Comparison of ENCODE assay signal across 8 mouse cellular contexts in the genomic region with DNA sequence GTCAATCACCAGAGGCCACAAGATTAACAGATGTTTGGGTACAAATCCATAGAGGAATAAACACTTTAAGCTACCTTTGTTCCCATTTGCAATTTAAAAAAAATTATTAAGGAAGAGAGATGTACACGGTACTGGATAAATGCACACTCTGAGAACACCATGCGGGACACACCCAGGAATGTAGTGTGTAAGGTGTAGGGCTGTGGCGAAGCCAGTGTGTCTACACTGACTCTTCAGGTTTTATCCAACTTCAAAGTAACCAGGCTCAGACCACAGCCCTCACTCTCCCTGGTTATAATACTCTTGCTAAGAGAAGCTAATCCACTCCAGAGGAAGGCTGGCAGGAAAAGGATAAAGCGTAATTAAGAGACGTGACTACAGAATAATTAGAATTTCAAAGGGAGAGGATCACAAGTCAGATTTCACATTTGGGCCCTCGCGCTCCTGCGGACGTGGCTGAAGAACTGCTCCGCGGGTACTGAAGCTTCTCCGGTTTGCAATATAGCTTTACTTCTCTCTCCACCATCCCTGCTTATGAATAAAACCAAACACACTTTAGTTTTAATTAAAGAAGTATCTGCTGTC.
A peak's percentile ranks its signal among the peaks of the same experiment; 100 is the strongest.
DNase-seq lines count a peak whose midpoint lies in the region; ATAC-seq lines count a peak whose summit lies in the region.

No protein-coding gene starts in this region.

- no peak overlapping the region for H3K9ac ChIP-seq in hindbrain, embryonic 12.5 days
- H3K9ac ChIP-seq in hindbrain, embryonic 16.5 days (ENCODE audit: low read depth, low read length): no peak overlapping the region
- H3K9ac ChIP-seq in embryonic facial prominence, embryonic 12.5 days: no peak overlapping the region
- H3K9ac ChIP-seq in intestine, embryonic 14.5 days (ENCODE audit: low read length): peak overlapping the region; percentile 23; the same call in 1 of the 2 replicates
- no peak overlapping the region for H3K9ac ChIP-seq in midbrain, embryonic 12.5 days (replicated peaks)

- peak overlapping the region; percentile 33; the same call in 1 of the 2 replicates for H3K4me2 ChIP-seq in hindbrain, embryonic 12.5 days (replicated peaks)
- H3K4me2 ChIP-seq in hindbrain, embryonic 16.5 days (ENCODE audit: low read length): no peak overlapping the region
- H3K4me2 ChIP-seq in embryonic facial prominence, embryonic 12.5 days (replicated peaks): peak overlapping the region; percentile 33; the same call in 1 of the 2 replicates
- peak overlapping the region; percentile 40 for H3K4me2 ChIP-seq in intestine, embryonic 14.5 days (ENCODE audit: low read length)
- peak overlapping the region; percentile 41 for H3K4me2 ChIP-seq in midbrain, embryonic 12.5 days (replicated peaks)

- no peak overlapping the region for H3K4me3 ChIP-seq in hindbrain, embryonic 12.5 days
- no peak overlapping the region for H3K4me3 ChIP-seq in hindbrain, embryonic 16.5 days (ENCODE audit: low read length)
- no peak overlapping the region for H3K4me3 ChIP-seq in embryonic facial prominence, embryonic 12.5 days
- H3K4me3 ChIP-seq in intestine, embryonic 14.5 days (ENCODE audit: low read depth, low read length): no peak overlapping the region
- peak overlapping the region; percentile 17; the same call in 1 of the 2 replicates for H3K4me3 ChIP-seq in midbrain, embryonic 12.5 days

- 43% methylated on average over 12 of the region's 12 CpGs for WGBS in hindbrain, embryonic 12.5 days
- WGBS in hindbrain, embryonic 16.5 days: 43% methylated on average over 12 of the region's 12 CpGs
- 35% methylated on average over 12 of the region's 12 CpGs for WGBS in embryonic facial prominence, embryonic 12.5 days
- 69% methylated on average over 12 of the region's 12 CpGs for WGBS in intestine, embryonic 14.5 days
- WGBS in midbrain, embryonic 12.5 days: 10% methylated on average over 12 of the region's 12 CpGs

- no peaks in the 10 kb centered on the region for H3K9me3 ChIP-seq in hindbrain, embryonic 12.5 days (replicated peaks)
- H3K9me3 ChIP-seq in hindbrain, embryonic 16.5 days (ENCODE audit: control insufficient read depth, low read length): no peaks in the 10 kb centered on the region
- H3K9me3 ChIP-seq in embryonic facial prominence, embryonic 12.5 days: no peaks in the 10 kb centered on the region
- H3K9me3 ChIP-seq in intestine, embryonic 14.5 days (ENCODE audit: control insufficient read depth, low read length): no peaks in the 10 kb centered on the region
- no peaks in the 10 kb centered on the region for H3K9me3 ChIP-seq in midbrain, embryonic 12.5 days

- no peaks in the 10 kb centered on the region for H3K27me3 ChIP-seq in hindbrain, embryonic 12.5 days
- no peaks in the 10 kb centered on the region for H3K27me3 ChIP-seq in hindbrain, embryonic 16.5 days (replicated peaks; ENCODE audit: control insufficient read depth, insufficient read depth, low read length)
- no peaks in the 10 kb centered on the region for H3K27me3 ChIP-seq in embryonic facial prominence, embryonic 12.5 days
- H3K27me3 ChIP-seq in intestine, embryonic 14.5 days (replicated peaks; ENCODE audit: control insufficient read depth, insufficient read depth, low read length): no peaks in the 10 kb centered on the region
- H3K27me3 ChIP-seq in midbrain, embryonic 12.5 days: peaks cover 79% of the 10 kb centered on the region

- peaks cover 43% of the 10 kb centered on the region for H3K4me1 ChIP-seq in hindbrain, embryonic 12.5 days
- peaks cover 21% of the 10 kb centered on the region for H3K4me1 ChIP-seq in hindbrain, embryonic 16.5 days (ENCODE audit: control insufficient read depth, insufficient read depth, low read depth, low read length)
- H3K4me1 ChIP-seq in embryonic facial prominence, embryonic 12.5 days: peaks cover 52% of the 10 kb centered on the region
- peaks cover 24% of the 10 kb centered on the region for H3K4me1 ChIP-seq in intestine, embryonic 14.5 days (replicated peaks; ENCODE audit: control insufficient read depth, insufficient read depth, low read length)
- H3K4me1 ChIP-seq in midbrain, embryonic 12.5 days: peaks cover 24% of the 10 kb centered on the region

- no peak for ATAC-seq in hindbrain, embryonic 12.5 days (ENCODE audit: low FRiP score)
- ATAC-seq in hindbrain, embryonic 16.5 days: no peak
- ATAC-seq in embryonic facial prominence, embryonic 12.5 days (ENCODE audit: insufficient number of reproducible peaks, insufficient read depth, low FRiP score, low TSS enrichment): no peak
- ATAC-seq in intestine, embryonic 14.5 days (replicated peaks; ENCODE audit: low FRiP score, low TSS enrichment, low read depth): no peak
- ATAC-seq in midbrain, embryonic 12.5 days (ENCODE audit: low FRiP score, low read depth): no peak

- H3K36me3 ChIP-seq in hindbrain, embryonic 12.5 days: no peaks in the 10 kb centered on the region
- H3K36me3 ChIP-seq in hindbrain, embryonic 16.5 days (ENCODE audit: control insufficient read depth, insufficient read depth, low read length): no peaks in the 10 kb centered on the region
- peaks cover 3% of the 10 kb centered on the region; the same call in 1 of the 2 replicates for H3K36me3 ChIP-seq in embryonic facial prominence, embryonic 12.5 days
- H3K36me3 ChIP-seq in intestine, embryonic 14.5 days (ENCODE audit: control insufficient read depth, insufficient read depth, low read length): 0 out of 2 replicates have a peak, but pooled peaks cover 9% of the 10 kb centered on the region
- H3K36me3 ChIP-seq in midbrain, embryonic 12.5 days: no peaks in the 10 kb centered on the region

- H3K27ac ChIP-seq in hindbrain, embryonic 12.5 days: no peak overlapping the region
- no peak overlapping the region for H3K27ac ChIP-seq in hindbrain, embryonic 16.5 days (ENCODE audit: low read depth, low read length)
- H3K27ac ChIP-seq in embryonic facial prominence, embryonic 12.5 days: no peak overlapping the region
- H3K27ac ChIP-seq in intestine, embryonic 14.5 days (ENCODE audit: low read depth): no peak overlapping the region
- H3K27ac ChIP-seq in midbrain, embryonic 12.5 days (replicated peaks): no peak overlapping the region

- DNase-seq in intestine, embryonic 14.5 days (ENCODE audit: low spot score): peak; percentile 50
- DNase-seq in MN1 (ENCODE audit: low spot score): no peak
- DNase-seq in spleen, postnatal 4 days (ENCODE audit: low spot score in 2 of 2): no peak
- no peak for DNase-seq in testis, postnatal 14 days (ENCODE audit: low spot score)
